Mouse (Mus musculus): ENCODE results near the gene Nid1. TPM values are rescaled to one million over a fixed set of nuclear protein-coding genes. Genes with fewer than 3 reads are reported as not detected.

Nid1 gene
- polyA plus RNA-seq, 1 experiment from 2014 or later: 36.2 TPM

GRCm38 (mm10) chr13:13557001-13557743, 119.8 kb downstream of the Nid1 start:
- Histone ChIP-seq H3K27me3 (ENCODE audit: control insufficient read depth, insufficient read depth, low read length) (no peaks in the 10 kb centered on the region), H3K36me3 (ENCODE audit: control insufficient read depth, insufficient read depth, low read length) (no peaks in the 10 kb centered on the region), H3K9ac (ENCODE audit: low read length) (no peak overlapping the region), H3K4me1 (replicated peaks; ENCODE audit: control insufficient read depth, insufficient read depth) (no peaks in the 10 kb centered on the region), H3K4me3 (ENCODE audit: low read depth, low read length) (no peak overlapping the region), H3K9me3 (ENCODE audit: control insufficient read depth, low read length) (no peaks in the 10 kb centered on the region), H3K4me2 (replicated peaks; ENCODE audit: low read depth) (no peak overlapping the region), H3K27ac (replicated peaks) (no peak overlapping the region)
- DNase-seq (ENCODE audit: low spot score) (no peak), ATAC-seq (ENCODE audit: low FRiP score, low TSS enrichment) (no peak)
- TF ChIP-seq CTCF (IDR thresholded peaks at IDR 0.05; ENCODE audit: low read depth): no peak
- 72% methylated on average over 5 of the region's 5 CpGs for WGBS

- no peak overlapping the region for H3K27ac ChIP-seq (replicated peaks)
- no peak for DNase-seq (ENCODE audit: low spot score)
- no peaks in the 10 kb centered on the region for H3K27me3 ChIP-seq (ENCODE audit: control insufficient read depth, insufficient read depth, low read length)
- H3K4me2 ChIP-seq (replicated peaks; ENCODE audit: low read depth): no peak overlapping the region
- no peak overlapping the region for H3K9ac ChIP-seq (ENCODE audit: low read length)
- no peak for TF ChIP-seq CTCF (IDR thresholded peaks at IDR 0.05; ENCODE audit: low read depth)
- TF ChIP-seq EP300 (optimal IDR thresholded peaks at IDR 0.05): no peak
- no peaks in the 10 kb centered on the region for H3K9me3 ChIP-seq (ENCODE audit: control insufficient read depth, low read length)
- ATAC-seq (ENCODE audit: low FRiP score, low TSS enrichment): no peak
- WGBS: 63% methylated on average over 2 of the region's 2 CpGs
- H3K36me3 ChIP-seq (ENCODE audit: control insufficient read depth, insufficient read depth, low read length): no peaks in the 10 kb centered on the region
- no peak overlapping the region for H3K4me3 ChIP-seq (ENCODE audit: low read depth, low read length)
- H3K4me1 ChIP-seq (replicated peaks; ENCODE audit: control insufficient read depth, insufficient read depth): no peaks in the 10 kb centered on the region
Measured at GRCm38 (mm10) chr13:13558251-13558650, 120.9 kb downstream of the Nid1 start.

GRCm38 (mm10) chr13:13558900-13559299, 121.5 kb downstream of the Nid1 start:
- Histone ChIP-seq H3K9me3 (ENCODE audit: control insufficient read depth, low read length) (no peaks in the 10 kb centered on the region), H3K4me1 (replicated peaks; ENCODE audit: control insufficient read depth, insufficient read depth) (no peaks in the 10 kb centered on the region), H3K27me3 (ENCODE audit: control insufficient read depth, insufficient read depth, low read length) (no peaks in the 10 kb centered on the region), H3K4me2 (replicated peaks; ENCODE audit: low read depth) (no peak overlapping the region), H3K4me3 (ENCODE audit: low read depth, low read length) (no peak overlapping the region), H3K36me3 (ENCODE audit: control insufficient read depth, insufficient read depth, low read length) (no peaks in the 10 kb centered on the region), H3K9ac (ENCODE audit: low read length) (no peak overlapping the region), H3K27ac (replicated peaks) (no peak overlapping the region)
- no peak for TF ChIP-seq CTCF (IDR thresholded peaks at IDR 0.05; ENCODE audit: low read depth)
- TF ChIP-seq EP300 (optimal IDR thresholded peaks at IDR 0.05): no peak
- DNase-seq (ENCODE audit: low spot score): no peak
- 52% methylated on average over 5 of the region's 5 CpGs for WGBS
- no peak for ATAC-seq (ENCODE audit: low FRiP score, low TSS enrichment)

Other genes starting within 250 kb of the Nid1 start
- gene Gpr137b, start 43.5 kb upstream of the Nid1 start, polyA plus RNA-seq (2015; fragmentation: Nextera tagmentation; extraction: Ambion mirVana): 4.8 and 5.7 TPM in 2 replicates
- gene Lyst, start 152.8 kb downstream of the Nid1 start, polyA plus RNA-seq (2015; fragmentation: Nextera tagmentation; extraction: Ambion mirVana): 2.0 and 2.6 TPM in 2 replicates

All from stomach, postnatal 0 days (tissue).